Mouse (Mus musculus) kidney, postnatal 36 days (tissue): ENCODE measurements around the gene Pfn4.
"Not testable (repeated sequence)": the region's sequence is repeated elsewhere in the genome, so short reads cannot be mapped to it uniquely, and the experiment has no call there.

Experiments used
- DNase-seq, 2 experiments: peaks; one replicate each; pipeline ENCODE4 v3.0.0; 2021 to 2022; ENCODE audit warnings: mixed read lengths in 2 of 2

Pfn4 gene

DNA sequence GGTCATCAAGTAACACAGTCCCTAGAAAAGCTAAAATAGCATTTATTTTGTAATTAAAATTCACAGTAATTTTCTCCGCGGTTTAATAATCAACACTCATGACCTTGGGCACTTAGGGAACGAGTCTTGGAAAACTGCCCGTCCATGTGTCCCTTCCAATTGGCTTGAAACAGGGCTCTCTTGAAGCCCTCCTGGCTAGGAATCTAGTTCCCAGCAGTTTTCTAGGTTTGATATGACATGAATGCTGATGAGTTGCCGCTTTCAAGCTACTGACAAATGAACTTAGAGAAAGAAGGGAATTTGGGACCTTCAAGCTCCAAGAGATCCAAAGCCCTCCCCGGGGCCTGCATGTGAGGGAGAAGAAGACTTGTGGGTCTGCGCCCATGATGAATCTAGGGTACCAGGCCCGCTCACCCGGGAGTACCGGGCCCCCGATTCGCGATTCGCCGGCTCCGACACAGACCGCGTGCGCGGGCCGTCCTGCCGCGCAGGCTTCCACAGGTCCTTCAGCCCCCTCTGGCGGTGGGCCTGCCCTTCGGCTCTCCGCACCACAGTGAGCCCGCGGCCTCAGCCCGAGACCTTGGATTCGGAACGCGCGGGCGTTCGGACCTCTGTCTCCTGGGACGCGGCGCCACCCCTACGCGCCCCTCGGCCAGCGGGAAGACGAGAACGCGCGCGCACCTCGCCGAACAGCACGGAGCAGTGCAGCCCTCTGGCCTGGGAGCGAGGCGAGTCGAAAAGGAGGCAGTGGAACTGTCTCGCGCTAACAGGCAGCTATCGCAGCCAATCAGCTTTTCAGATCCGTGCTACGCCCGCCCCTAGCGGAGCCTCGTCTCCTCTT lies at the start of gene Pfn4, which contains the start of gene Fam228b:
TSS of gene Pfn4 (plus strand) at position 531 of the 841 bp plus-strand sequence.
TSS of gene Fam228b (minus strand) at position 776 of the 841 bp plus-strand sequence.
- peak; percentile 96 to 97 for DNase-seq

GRCm38 (mm10) chr12:4719066-4719761 lies 49.6 kb upstream of the Pfn4 start:
- no peak for DNase-seq

GRCm38 (mm10) chr12:4719762-4720754 lies 48.8 kb upstream of the Pfn4 start:
- peak in 1 of 2 experiments; percentile 34 for DNase-seq

DNA sequence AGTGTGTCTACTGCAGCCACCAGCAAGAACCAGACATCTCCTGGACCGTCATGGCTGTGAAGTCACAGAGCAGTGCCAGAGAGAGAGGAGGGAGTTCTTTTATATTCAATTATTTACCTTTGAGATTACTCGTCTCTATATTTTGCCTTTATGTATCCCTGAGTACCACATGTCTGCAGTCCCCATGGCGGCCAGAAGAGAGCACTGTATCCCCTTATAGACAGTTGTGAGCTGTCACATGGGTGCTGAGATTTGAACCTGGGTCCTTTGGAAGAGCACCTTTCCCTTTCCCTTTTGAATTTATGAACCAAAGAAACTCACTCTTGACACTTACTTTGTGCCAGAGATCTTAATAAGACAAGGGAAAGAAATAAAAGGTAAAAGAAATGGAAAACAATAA lies 39.7 kb upstream of the Pfn4 start:
- DNase-seq = no peak

DNA sequence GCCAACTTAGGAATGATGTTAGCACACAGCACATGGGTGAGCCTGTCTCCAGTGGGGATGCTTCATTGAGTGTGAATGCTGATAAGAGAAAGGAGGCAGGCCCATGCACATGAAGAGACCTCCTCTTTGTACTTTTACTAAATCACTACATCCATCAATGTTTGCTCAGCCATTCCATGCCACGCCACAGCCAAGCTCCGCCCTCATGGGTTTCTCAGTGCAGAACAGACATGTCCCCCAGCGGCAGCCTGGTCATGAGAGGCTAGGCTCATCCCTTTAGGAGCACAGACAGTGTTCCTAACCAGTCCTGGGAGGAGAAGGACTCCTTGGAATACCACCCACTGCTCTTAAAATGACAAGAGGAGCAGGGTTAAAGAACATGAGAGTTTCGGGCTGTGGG lies 37.2 kb upstream of the Pfn4 start:
- DNase-seq = no peak

- no peak for DNase-seq
Measured at GRCm38 (mm10) chr12:4732332-4732731, 36.5 kb upstream of the Pfn4 start.

GRCm38 (mm10) chr12:4738031-4738576 lies 30.7 kb upstream of the Pfn4 start, which contains the start of gene Fam228a:
TSS of gene Fam228a (minus strand) at chr12:4738430.
- no peak for DNase-seq

DNA sequence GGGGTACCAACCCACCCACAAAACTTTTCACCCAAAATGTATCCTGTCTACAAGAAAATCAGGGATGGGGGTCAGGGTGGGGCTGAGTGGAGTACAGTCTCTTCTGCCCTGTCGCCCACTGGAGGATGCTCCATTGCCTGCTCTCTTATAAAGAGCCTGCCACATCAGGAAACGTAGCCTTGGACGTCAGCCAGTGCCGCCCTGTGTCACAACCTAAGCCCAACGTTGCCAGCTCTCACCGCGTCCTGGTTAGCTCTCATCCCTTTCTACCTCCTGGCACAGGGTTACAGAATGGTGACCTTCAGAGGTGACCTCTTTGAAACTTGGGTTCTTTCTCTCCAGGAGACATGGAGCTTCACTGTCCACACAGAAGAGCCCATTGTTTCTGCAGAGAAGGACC lies 28.0 kb upstream of the Pfn4 start:
- no peak for DNase-seq

GRCm38 (mm10) chr12:4742183-4742582 lies 26.6 kb upstream of the Pfn4 start:
- no peak for DNase-seq

DNA sequence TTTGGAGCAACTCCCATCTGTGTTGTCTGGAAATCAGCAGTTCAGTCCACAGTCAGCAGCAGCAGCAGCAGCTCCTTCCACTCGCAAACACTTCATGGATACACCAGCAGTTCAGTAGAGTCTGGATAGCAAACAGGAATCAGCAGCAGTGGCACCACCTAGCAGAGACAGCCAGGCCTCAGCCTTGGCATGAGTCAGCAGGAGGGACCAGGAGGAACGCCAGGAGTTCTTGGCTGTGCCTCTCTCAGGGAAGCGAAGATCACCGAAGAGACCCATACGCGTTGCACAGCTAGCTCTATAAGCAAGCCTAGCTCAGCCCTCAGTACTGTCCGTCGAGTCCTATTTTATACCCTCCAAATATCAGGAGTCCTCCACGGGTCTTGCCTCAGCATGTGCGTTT lies 24.3 kb upstream of the Pfn4 start:
- DNase-seq = peak in 1 of 2 experiments; percentile 6

- DNase-seq = not testable (repeated sequence)
Measured at GRCm38 (mm10) chr12:4754451-4754850, 14.4 kb upstream of the Pfn4 start.

DNA sequence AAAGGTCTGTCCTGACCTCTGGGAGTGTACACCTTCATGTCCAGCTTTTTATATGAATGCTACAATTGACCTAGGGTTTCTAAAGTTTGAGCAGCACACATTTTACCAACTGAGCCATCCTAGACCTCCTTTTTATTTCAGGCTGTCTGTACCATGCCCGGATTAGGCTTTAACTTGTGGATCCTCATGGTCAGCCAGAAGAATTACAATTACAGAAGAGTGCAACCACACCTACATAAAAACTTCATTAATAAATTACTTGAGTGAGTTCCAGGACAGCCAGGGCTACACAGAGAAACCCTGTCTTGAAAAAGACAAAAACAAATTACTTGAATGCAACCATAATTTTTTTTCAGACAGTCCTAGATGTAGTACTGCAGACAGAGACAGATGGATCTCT lies 11.8 kb upstream of the Pfn4 start:
- peak in 1 of 2 experiments; percentile 25 for DNase-seq

GRCm38 (mm10) chr12:4769333-4769723 lies 506 bp downstream of the Pfn4 start:
- no peak for DNase-seq

- no peak for DNase-seq
Measured at GRCm38 (mm10) chr12:4774895-4775587, 6.2 kb downstream of the Pfn4 start.

- DNase-seq = no peak
Measured at GRCm38 (mm10) chr12:4775588-4775949, 6.7 kb downstream of the Pfn4 start.

DNA sequence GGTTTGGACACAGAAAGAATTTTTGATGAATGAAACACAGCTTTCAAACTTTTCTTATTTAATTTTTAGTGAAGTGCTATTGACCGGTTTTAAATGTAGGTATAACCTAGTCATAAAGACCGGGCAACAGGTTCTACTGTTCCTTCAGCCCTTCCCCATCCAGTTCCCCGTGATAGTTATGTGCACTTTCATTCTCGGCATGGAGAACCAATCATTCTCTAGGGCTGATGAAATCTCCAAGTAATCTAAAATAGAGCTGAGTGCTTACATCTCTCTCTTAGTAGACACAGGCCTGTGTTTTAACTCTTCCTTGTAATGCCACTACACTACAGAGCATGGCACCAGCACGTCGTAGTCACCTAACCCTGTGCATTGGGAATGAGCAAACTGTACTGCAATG lies 8.9 kb downstream of the Pfn4 start:
- DNase-seq = no peak

DNA sequence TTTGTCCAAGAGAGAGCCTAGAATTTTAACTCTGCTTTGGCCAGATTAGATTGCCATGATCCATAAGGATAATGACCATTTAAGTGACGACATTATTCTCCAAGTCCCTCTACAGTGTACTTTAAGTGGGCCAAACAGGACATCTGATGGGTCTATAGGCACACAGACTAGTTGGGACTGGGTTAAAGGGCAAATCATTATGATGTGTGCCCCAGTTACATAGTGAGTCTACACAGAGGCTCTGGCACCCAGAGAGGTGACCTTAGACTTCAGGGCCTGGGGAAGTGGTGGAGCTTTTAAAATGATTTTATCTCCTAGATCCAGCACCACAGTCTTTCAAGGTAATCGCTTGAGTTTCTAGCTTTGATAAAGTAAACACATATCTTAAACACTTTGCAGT lies 11.4 kb downstream of the Pfn4 start:
- no peak for DNase-seq

DNA sequence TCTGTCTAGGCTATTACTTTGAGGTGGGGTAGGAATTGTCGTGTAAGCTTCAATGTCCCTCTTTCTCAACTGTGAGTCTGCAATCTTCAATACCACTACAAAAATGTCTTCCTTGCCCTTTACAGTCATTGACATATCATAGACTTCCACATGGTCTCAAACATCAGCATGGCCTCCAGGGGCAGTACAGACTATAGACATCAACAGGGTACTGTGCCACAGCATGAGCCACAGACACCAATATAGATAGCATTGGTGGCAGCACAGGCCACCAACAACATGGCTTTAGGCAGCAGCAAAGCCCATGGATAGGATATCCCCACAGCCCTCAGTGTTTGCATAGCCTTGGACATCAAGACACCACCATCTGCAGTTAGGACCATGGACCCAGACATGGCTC lies 12.4 kb downstream of the Pfn4 start:
- DNase-seq = no peak

DNA sequence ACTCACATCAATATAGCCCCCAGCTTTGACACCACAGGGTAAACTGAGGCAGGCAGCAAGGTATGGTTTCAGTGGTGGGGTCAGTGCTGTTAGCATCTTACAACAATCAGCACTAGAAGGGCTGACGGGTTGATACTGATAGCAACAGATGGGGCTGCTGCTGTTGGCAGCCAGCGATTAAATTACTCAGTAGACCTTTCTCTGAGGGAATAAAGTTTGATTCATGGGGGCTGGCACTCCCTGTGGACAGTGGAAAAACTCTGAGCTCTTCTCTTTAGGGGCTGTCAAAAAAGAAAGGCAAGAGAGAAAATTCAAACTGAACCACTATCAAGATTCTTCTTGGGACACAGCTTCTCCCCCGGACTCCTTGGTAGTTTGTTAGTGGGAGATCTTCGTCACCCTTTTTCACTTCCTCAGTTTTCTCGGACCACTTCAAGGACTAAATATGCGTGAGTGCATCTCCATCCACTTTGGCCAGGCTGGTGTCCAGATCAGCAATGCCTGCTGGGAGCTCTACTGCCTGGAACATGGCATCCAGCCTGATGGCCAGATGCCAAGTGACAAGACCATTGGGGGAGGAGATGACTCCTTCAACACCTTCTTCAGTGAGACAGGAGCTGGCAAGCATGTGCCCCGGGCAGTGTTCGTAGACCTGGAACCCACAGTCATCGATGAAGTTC lies 13.0 kb downstream of the Pfn4 start:
- DNase-seq = peak; percentile 6 to 12

- peak; percentile 56 to 63 for DNase-seq
Measured at GRCm38 (mm10) chr12:4783598-4783997, 14.8 kb downstream of the Pfn4 start.

DNA sequence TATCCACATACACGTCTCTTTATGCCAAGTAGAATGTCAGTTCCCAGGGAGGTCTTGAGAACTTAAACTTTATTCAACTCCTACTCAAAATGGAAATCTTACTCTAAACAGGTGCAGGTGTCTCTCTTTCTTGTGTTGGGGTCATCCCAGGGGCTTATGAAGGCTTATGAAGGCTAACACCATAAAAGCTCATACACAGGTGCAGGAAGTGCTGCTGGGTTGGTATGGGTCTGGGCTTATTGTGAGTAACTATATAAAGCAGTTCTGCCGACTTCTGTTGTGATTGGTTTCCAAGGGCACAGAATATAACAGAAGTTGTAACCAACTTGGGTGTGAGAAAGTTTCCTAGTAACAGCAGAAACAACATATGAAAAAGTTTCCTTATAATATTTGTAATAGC lies 15.6 kb downstream of the Pfn4 start:
- DNase-seq = no peak
